Mouse (Mus musculus): ENCODE measurements around the gene Hspa2.

Gene Hspa2

DNA sequence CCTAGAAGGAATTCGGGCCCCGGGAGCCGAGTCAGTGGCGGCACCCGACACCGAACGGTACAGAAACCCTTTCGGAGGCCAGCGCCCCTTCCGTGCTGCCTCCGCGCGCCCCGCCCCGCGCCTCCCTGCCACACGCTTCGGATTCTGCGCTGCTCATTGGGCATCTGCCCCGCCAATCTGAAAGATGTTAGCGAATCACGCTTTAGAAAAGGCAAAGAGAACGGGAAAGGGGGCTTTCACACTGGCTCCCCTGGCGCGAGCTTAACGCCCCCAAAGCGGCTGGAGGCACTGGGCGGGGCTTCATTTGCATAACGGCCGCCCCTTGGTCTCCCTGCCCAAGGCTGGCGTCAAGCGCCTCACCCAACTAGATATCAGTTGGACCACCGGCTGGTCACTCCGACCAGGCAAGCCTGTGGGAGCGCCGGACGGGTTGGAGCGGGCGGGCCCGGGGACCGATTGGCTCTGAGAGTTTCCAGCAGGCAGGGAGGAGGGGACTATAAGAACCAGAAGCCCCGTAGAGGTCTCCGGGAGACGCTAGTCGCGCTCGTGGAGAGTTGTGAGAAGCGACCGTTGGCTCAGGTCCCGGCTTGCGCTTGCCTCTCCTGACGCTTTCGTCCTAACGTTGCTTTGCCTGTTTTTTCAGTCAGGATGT lies at the start of gene Hspa2:
Hspa2 (plus strand) TSS at position 291 of the 652 bp plus-strand sequence.
- DNase-seq: peak; percentile 96 to 97

DNA sequence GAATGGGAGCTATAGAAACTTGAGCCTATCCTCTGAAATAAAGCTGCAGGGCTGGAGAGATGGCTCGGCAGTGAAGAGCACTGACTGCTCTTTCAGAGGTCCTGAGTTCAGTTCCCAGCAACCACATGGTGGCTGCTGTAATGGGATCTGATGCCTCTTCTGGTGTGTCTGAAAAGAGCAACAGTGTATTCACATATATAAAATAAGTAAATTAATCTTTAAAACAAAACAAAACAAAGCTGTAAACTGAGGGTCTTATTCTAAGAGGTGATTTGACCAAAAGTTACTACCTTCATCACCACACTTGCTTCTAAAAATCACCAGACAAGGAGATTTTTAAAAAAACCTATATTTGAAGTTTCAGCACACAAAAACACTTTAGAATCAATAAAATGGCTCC lies 43.1 kb upstream of the Hspa2 start:
- DNase-seq: no peak

DNA sequence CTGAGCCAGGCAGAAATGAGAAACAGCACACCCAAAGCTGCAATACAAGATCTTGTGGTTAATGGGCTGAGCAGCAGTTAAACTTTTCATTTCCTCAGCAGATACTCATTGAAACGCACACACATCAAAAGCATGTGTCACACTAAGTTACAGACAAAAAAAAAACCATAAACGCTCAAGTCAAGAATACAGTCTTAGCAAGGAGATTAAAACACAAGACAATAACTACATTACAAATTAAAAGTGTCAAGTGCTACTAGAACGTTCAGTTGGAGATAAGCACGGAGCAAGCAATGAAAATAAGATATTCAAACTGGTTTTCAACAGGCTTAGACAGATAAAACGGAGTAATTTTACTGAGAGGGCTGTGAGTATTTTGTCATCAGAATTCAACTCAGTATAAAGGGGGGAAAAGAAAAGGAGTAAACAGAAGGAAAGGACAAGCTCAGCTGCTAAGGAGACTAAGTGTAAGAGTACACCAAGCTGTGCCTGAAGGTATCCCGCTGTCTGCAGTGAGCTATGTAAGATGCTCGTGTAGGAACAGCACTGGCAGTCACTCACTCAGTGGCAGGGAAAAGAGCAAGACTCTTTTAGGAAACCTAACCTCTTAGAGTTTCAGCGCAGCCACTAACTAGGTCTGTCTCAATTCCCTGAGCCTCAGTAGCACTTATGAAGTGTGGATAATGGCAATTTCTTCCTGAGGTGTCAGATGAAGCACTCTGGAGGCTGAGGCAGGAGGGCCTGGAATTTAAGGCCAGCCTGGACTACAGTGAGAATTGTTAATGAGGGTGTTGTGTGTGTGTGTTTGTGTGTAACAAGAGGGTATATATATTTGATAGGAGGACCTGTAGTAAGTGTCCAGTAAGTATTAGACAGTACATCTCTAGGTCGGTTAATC lies 42.3 kb upstream of the Hspa2 start:
- DNase-seq: no peak

DNA sequence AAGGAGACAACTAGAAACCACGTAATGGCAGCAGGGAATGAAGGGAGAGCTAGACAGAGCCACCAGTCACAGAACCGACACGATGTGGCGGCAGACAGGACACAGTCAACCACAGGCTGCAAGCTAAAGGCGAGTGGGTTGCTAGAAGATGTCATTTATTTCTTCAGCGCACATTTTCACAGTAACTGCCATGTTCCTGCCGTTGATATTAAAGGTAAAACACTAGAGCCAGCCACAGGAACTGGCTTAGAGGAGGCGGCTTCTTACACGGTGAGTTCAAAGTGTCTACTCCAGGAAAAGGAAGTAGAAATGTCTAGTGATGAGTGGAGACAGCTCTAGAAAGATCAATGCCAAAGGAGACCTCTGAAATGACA lies 41.7 kb upstream of the Hspa2 start:
- peak; percentile 32 to 36 for DNase-seq

DNA sequence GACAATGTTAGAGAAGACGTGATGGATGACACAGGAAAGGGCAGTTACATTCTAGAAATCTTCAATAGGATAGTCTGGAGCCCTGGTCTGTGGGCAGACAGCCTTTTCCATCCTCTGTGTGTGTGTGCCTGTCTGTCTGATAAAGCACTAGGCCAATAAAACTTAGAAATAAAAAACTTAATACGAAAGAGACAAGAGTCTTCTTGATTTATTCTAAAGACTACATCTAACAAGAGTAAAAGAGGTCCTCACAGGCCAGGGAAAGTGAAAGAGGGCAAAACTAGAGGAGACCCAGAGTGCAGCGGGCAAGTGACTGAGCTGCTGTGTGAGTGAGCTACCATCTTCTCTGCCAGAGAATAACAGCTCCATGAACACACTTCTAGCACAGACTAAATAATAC lies 37.7 kb upstream of the Hspa2 start:
- DNase-seq: no peak

DNA sequence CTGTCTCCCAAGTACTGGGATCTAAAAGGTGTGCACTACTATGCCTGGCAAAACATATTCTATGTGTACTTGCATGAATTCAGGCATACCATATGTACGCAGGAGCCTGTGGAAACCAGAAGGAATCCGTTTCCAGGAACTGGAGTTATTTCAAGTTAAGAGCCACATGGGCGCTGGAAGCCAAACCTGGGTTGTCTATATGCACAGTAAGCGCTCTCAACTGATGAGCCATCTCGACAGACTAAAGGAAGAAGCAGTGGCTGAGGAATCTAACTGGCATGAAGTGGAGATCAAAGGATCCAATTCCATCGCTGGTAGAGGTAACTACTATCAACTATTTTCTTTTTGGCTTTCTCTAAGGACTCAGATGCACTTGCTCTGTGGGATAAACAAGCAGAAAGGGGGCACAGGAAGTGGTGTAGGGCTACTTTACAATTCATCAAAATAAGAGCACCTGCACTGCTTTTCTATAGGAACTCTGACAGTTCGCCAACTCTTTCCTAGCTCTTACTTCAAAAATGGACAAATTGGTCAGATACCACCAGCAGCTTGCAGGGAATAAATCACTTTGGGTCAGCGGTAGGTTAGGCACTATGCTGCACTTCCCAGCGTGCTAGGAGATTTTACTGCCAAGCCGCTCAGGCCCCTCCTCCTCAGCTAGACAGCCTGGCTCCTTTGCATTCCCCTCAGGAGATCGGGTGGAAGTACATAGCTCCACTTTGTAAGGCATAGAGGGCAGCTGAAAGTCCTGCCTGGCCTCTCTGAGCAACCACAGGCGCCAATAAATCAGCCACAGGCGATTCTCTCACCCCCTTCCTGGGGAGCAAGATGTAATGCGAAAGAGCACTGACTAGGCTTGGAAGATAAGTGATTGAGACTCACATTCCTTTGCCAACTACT lies 36.6 kb upstream of the Hspa2 start:
- peak; percentile 26 to 29 for DNase-seq

DNA sequence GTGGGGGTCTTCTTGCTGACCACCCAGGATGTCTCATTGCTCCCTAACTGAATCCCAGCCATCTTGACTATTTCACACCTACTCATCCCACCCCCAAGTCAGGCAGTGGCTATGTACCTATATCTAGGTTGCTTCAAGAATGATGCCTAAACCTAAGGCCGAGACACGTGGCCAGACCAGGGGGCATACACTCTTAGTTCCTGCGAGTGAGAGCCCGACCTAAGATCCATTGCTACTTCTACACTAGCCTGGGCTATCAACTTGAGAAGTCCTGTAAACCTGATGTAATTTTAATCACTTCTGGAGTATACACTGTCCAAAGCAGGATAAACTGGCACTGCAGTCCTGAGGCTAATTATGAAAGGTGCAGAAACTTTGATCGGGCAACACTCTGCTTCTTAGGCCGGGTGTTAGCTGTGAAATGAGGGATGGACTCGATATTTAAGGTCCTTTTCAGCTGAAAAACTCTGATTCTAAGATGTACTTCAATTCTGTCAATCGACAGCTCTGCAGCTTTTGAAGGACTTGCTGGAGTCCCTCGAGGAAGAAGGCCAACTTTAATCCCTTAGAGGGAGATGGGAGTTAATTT lies 35.7 kb upstream of the Hspa2 start:
- DNase-seq: peak in 1 of 2 experiments; percentile 25

DNA sequence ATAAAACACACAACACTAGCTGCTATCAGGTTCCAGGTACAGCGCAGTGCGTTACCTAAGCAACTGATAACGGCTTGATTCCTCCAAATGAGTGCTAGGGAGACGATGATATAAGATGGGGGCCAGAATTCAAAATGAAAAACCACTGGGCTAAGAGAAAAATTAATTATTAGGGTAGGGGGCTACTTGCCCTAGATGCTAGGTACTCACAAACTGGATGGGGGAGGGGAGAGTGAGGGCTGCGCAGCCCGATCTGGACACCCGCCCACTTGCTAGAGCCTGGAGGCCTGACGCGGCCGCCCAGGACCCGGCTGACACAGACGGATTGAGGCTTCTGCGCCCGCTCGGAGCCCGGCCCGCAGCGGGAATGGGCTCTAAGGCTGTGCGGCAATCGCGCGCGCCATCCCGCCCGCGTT lies 35.2 kb upstream of the Hspa2 start:
- no peak for DNase-seq

DNA sequence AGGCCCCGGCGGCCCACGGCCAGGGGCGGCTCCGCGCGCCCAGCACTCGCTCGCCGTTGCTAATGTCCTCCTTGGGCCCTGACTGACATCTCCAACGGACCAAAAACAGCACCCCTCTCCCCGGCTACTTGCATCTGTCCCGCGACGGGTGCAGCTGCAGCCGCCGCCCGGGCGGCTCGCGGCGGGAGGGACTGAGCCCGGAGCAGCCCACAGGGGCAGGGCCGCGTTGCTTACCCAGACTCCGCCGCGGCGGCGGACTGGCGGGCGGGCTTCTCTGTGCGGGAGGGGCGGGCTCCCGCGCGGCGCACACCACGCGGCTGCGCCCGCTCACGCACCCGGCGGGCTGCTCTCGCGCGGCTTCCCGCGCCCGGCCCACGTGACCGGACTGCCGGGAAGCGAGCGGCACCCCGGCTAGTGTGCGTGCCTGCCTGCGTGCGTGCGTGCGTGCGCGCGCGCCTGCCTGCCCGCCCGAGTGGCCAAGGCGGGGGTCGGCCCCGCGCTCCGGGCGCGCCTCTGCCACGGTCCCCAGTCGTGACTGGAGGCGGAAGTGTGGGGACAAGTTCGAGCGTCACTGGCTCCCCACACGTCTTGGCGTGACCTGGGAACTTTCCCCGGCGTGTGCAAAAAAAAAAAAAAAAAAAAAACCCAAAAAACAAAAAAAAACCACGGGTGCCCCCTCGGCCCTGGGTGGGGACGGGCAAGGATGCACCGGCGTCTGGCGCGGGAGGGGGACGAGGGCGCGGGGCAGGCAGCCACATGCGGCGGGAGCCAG lies 34.6 kb upstream of the Hspa2 start, which contains the start of gene Zbtb25:
Zbtb25 (minus strand) TSS at position 397 of the 772 bp plus-strand sequence.
- peak; percentile 89 to 90 for DNase-seq

DNA sequence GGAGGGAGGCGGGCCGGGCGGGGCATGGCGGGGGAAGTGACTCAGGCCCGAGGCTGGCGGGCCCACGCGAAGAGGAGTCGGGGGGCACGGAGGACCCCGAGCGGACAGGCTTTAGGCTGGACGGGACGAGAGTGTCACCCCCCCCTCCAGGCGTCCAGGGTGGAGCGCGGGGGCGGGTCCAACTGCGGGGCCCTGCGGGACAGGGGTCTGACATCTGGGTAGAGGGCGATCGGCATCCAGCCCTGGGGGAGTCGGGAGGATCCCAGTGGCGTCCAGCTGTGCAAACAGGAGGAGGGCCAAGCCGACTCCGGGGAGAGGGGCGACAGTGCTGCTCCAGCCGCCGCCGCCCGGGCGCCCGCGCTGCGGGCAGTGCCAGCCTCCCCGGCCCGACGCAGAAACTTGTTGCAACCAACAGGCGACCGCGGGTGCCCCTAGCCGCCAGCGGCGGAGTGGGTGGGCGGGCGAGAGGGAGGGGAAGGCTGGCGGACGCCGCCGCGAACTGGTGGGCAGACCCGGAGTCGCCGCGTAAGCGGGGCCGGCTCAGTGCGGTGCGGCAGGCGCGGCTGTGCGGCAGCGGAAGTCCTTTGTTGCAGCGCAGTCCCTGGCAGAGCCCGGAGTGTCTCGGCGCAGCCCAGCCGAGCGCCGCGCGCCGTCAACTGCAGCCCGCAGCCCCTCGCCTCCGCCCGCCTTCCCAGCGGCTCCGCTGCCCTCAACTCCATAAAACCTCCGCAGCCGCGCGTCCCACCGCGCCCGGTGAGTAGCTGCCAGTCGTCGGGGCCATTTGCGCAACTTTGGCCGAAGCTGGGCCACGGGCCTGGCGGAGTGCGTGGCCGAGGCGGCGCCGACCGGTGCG lies 33.8 kb upstream of the Hspa2 start, which contains the start of gene Zbtb1:
Zbtb1 (plus strand) TSS at position 289 of the 853 bp plus-strand sequence.
- peak; percentile 86 to 87 for DNase-seq

DNA sequence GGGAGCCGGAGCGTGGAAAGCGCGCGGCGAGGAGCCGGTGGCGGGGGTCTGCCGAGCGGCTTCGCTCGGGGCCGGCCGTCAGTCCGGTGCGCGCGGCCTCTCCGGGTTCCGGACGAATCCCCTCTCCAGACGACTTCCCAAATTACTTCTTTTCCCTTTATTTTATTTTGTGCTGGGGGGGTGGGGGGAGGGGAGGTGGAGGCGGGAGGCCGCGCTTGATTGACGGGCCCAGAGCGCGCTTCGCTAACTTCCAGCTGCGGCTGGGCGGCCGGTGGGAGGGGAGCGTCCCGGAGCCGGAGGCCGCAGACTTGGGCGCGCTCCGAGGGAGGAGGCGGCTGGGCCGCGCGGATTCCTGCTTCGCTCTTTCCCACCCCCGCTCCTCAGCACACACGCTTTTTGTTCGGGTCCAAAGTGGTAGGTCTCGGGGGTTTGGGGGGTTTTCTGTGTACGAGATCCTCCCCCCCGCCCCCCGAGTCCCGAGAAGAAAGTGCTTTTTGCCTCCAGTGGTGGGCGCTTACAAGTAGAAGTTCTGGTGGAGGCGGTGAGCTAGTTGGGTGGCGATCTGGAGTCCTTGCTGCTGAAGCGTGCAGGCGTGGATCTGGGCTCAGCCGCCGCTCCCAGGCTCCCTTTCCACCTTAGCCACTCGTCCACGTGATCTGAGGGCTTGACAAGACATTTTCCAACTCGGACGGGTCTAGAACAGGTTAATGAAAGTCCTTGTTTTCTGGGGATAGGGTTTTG lies 33.0 kb upstream of the Hspa2 start:
- peak; percentile 78 to 80 for DNase-seq

DNA sequence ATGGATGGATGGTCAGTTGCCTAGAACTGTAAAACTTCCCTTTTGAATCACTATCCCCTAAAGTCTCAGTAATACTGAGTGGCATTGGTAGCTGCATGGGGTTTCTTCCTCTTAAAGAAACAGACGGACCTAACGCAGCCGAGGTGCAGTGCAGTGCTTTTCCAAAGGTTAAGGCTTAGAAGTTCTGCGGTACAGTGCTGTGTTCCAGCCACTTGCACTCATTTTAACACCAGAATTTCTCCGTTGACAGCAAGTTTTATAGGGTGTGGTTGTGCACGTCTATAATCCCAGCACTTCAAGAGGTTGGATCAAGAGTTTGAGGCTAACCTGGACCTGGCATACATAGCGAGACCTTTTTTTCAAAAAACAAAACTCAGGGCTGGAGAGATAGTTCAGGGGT lies 31.9 kb upstream of the Hspa2 start:
- DNase-seq: no peak

DNA sequence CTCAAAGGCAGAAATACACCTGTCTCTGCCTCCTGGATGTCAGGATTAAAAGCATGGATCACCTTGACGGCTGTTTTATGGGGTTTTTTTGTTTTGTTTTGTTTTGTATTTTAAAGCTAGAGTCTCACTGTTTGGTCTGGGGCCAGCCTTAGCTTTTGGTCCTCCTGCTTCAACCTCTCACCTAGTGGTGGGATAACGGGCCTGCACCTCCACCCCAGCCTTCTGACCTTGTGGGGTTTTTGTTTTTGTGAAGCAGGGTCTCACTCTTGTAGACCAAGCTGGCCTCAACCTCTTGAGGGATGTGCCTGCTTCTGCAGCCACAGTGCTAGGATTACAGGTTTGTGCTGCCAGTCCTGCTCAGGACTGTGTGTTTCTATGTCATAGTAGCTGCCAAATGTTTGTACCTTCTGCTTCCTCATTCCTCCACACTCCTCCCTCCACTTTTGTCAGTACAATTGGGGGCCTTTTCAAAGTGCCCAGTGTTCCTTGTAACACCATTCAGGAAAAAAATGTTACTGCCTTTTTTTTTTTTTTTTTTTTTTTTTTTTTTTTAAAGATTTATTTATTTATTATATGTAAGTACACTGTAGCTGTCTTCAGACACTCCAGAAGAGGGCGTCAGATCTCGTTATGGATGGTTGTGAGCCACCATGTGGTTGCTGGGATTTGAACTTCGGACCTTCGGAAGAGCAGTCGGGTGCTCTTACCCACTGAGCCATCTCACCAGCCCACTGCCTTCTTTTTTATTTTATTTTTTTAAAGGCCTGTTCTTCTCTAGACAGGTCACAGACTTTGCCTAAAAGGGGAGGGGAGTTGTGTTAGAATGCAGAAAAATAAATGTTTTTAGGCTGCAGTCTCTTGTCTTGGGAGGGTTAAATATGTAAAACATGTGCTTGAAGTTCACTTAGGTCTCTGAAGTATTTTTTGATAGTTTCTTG lies 30.8 kb upstream of the Hspa2 start:
- peak; percentile 66 for DNase-seq

DNA sequence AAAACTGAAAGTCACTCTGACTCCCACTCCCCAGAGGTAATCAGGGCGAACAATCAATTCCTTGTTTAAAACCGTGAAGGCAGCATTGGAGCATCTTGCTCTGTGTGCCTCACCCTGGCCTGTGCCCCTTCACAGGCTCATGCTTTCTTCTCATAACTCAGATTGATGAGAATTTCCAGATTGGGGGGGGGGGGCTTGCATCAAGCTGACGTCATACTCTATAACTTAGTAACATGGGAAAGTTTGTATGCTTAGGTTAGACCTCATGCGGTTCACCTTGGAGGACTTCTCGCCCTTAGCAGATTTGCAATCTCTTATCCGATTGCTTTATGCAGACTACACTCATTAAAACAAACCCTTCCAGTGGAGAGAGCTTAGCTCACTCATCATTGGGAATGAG lies 30.0 kb upstream of the Hspa2 start:
- no peak for DNase-seq

DNA sequence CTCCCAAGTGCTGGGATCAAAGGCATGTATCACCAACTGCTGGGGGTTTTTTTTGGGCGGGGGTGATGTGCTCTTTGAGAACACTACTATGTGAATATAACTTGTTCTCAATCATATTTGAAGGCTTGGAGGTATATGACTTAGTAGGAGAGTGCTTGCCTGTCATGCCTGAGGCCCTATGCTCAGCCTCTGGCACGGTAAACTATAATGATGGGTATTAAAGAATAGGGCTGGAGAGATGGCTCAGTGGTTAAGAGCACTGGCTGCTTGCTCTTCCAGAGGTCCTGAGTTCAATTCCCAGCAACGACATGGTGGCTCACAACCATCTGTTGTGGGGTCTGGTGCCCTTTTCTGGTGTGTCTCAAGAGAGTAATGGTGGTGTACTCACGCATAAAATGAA lies 29.1 kb upstream of the Hspa2 start:
- DNase-seq: no peak

DNA sequence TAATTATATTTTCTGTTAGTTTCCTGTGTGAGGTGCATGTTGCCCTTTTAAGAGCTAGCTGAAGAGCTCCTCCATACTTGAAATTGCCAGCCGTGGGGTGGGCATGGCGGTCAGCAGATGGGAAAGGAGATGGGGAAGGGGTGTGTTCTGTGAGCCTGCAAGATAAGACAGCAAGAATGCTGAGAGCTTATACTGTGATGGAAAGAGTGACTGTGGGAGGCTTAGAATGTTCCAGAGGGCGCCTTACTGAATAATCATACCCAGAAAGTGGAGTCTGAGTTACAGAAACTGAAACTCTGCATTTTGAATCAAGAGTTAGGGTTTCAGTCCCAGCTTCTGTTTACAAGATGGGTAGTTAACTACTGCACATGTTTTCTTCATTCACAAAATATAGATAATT lies 28.5 kb upstream of the Hspa2 start:
- DNase-seq: no peak

DNA sequence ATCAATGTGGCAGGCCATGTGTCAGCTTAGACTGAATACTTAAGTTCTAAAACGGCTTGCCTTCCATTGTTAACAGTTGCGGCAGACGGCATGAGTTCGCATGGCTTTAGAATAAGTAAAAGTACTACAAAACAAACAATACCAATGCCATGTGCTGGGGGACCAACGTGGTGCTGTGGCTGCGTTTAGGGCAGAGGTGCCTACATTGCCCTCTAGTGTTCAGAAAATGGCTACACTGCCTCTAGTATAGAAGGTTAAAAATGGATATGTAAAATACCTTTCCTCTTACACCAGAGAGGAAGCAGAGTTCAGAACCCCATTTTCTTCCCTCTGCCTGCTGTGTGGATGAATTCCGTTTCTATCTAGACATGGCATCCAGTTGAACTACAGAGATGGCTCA lies 27.3 kb upstream of the Hspa2 start:
- peak; percentile 65 to 68 for DNase-seq

DNA sequence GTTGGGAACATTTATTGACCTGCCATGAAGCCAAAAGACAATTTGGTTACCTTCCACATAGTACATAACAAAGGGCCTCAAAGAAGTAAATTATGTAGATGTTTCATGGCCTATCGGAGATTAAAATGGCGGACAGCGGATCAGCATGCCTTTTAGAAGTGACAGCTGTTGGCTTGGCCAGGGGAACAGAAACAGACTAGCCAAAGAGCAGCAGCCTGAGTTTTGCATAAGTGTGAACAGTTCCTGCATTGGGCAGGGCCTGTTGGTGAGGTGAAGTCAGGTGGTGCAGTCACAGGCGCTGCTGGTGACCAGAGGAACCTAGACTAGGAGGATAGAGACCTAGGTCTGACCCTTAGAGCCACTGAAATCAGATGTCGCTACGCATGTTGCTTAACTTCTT lies 26.9 kb upstream of the Hspa2 start:
- peak; percentile 57 to 59 for DNase-seq

DNA sequence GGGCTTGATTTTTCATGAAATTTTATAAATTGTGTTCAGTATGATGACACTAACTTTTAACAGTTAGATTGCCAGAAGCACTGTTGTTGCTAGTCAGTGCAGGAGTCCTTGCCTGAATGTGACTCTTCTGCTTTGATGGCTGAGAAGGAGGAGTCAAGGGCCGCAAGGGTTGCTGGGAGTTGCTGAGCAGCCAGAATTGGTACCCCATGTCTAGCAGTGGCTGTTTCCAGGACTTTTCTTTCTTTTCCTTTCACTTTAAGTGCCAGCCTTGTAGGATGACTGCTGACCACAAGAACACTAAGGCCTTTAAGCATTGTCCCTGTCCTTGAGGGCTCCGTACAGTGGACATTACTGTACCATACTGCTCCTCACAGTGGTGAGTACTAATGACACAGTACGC lies 26.2 kb upstream of the Hspa2 start:
- no peak for DNase-seq

All from B cell, adult 2 months (primary cell).